Comparison of ENCODE assay signal across 8 mouse cellular contexts in the genomic region with DNA sequence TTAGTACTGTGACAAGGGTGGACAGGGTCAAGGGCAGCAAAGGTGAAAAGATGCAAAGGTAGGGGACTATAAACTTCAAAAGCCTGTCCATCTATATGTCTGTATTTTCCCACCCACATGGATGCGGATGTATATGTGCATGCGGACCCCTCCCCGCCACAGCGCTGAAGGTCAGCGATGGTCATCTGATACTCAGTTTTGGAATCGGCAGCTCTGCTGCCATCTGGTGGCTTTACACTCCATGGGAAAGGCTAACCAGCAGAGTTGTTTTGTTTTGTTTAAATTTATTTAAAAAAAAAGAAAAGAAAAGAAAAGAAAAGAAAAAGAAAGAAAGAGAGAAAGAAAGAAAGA. TPM values are rescaled to one million over a fixed set of nuclear protein-coding genes. Genes with fewer than 3 reads are reported as not detected.
DNase-seq lines count a peak whose midpoint lies in the region; ATAC-seq lines count a peak whose summit lies in the region.

No protein-coding gene starts in this region.

- no peak for ATAC-seq in CD4-positive, CD25-positive, alpha-beta regulatory T cell, adult 4 months
- ATAC-seq in heart, embryonic 11.5 days (replicated peaks; ENCODE audit: insufficient number of reproducible peaks, low FRiP score, low TSS enrichment) = no peak
- ATAC-seq in megakaryocyte, adult 5-6 weeks (ENCODE audit: poor library complexity, severe bottlenecking) = peak; percentile 27; the same call in 1 of the 2 replicates

- intact Hi-C loops in gastrocnemius, postnatal 14 days (cut with DNase I; ENCODE audit: low total_unique reads) = no loop called here

- DNase-seq in CD4-positive, CD25-positive, alpha-beta regulatory T cell, adult 2 months (ENCODE audit: low read depth, low spot score) = peak; percentile 40
- peak; percentile 65 for DNase-seq in NIH3T3 (ENCODE audit: low read depth)
- peak; percentile 74 for DNase-seq in kidney, postnatal 10 days
- DNase-seq in urinary bladder, postnatal 25 days (ENCODE audit: low spot score) = no peak
- DNase-seq in gastrocnemius, postnatal 14 days = no peak

- peak overlapping the region; percentile 85 for H3K4me2 ChIP-seq in heart, embryonic 11.5 days

- H3K4me1 ChIP-seq in heart, embryonic 11.5 days (ENCODE audit: control insufficient read depth, insufficient read depth, low read length) = peaks cover 9% of the 10 kb centered on the region

- H3K9me3 ChIP-seq in heart, embryonic 11.5 days (replicated peaks; ENCODE audit: control insufficient read depth, low read length) = no peaks in the 10 kb centered on the region

- H3K4me3 ChIP-seq in heart, embryonic 11.5 days (ENCODE audit: low read depth, low read length) = 0 out of 2 replicates have a peak overlapping the region, but pooled peaks have one; percentile 0

- H3K27me3 ChIP-seq in heart, embryonic 11.5 days (ENCODE audit: control insufficient read depth, insufficient read depth, low read length) = peaks cover 24% of the 10 kb centered on the region

- H3K36me3 ChIP-seq in heart, embryonic 11.5 days (ENCODE audit: control insufficient read depth, insufficient read depth, low read length) = no peaks in the 10 kb centered on the region

- H3K9ac ChIP-seq in heart, embryonic 11.5 days (ENCODE audit: low read depth, low read length) = peak overlapping the region; percentile 56; the same call in 1 of the 2 replicates

- no peak overlapping the region for H3K27ac ChIP-seq in heart, embryonic 11.5 days (ENCODE audit: low read depth, low read length)

- 1% methylated on average over 6 of the region's 6 CpGs for WGBS in heart, embryonic 11.5 days (ENCODE audit: insufficient replicate concordance)

RNA-seq across cellular contexts. Expression of a gene that starts 8.6 kb away (rescaled TPM):
- 10 to 100 TPM; 25.7 to 31.9 TPM for polyA plus RNA-seq in CD4-positive, CD25-positive, alpha-beta regulatory T cell, adult 4 months (2017; shearing (Covaris generic))
- polyA plus RNA-seq in heart, embryonic 11.5 days (2014; fragmentation: Nextera tagmentation; extraction: Ambion mirVana) = 57.3 and 66.1 TPM in 2 replicates
- 1.5 and 2.8 TPM in 2 replicates for total RNA-seq in megakaryocyte, adult 5-6 weeks (2015)
- 0.33 and 0.53 TPM in 2 replicates for total RNA-seq in megakaryocyte, adult 5-6 weeks (2017)
- total RNA-seq in gastrocnemius, postnatal 14 days (2021) = under 1 TPM in 1 of 2 experiments, not detected in 1; 0.57 TPM

RNA-seq across cellular contexts. Expression of a gene that starts 37.0 kb away (rescaled TPM):
- under 1 TPM in 1 of 2 experiments, not detected in 1; 0.09 TPM for polyA plus RNA-seq in CD4-positive, CD25-positive, alpha-beta regulatory T cell, adult 4 months (2017; shearing (Covaris generic))
- polyA plus RNA-seq in heart, embryonic 11.5 days (2014; fragmentation: Nextera tagmentation; extraction: Ambion mirVana) = 0.10 and 0.21 TPM in 2 replicates
- not detected in 2 replicates for total RNA-seq in megakaryocyte, adult 5-6 weeks (2015)
- not detected in 2 replicates for total RNA-seq in megakaryocyte, adult 5-6 weeks (2017)
- total RNA-seq in gastrocnemius, postnatal 14 days (2021) = not detected

RNA-seq across cellular contexts. Expression of a gene that starts 40.9 kb away (rescaled TPM):
- not detected for polyA plus RNA-seq in CD4-positive, CD25-positive, alpha-beta regulatory T cell, adult 4 months (2017; shearing (Covaris generic))
- 10.1 and 14.1 TPM in 2 replicates for polyA plus RNA-seq in heart, embryonic 11.5 days (2014; fragmentation: Nextera tagmentation; extraction: Ambion mirVana)
- 2.2 and 3.8 TPM in 2 replicates for total RNA-seq in megakaryocyte, adult 5-6 weeks (2015)
- 1.8 and 2.6 TPM in 2 replicates for total RNA-seq in megakaryocyte, adult 5-6 weeks (2017)
- 1 to 10 TPM; 1.9 to 2.5 TPM for total RNA-seq in gastrocnemius, postnatal 14 days (2021)

Comparison
In these comparisons a context has a peak if more than half of its experiments do, and no peak if none do; other contexts are left out.
1. DNase-seq: peak in CD4-positive, CD25-positive, alpha-beta regulatory T cell, adult 2 months (single experiment), NIH3T3 (single experiment) and kidney, postnatal 10 days (single experiment); none in urinary bladder, postnatal 25 days (single experiment) and gastrocnemius, postnatal 14 days (single experiment).